Mouse (Mus musculus): ENCODE results near the gene Tent4b. TPM values are rescaled to one million over a fixed set of nuclear protein-coding genes. Genes with fewer than 3 reads are reported as not detected.
A peak's percentile ranks its signal among the peaks of the same experiment; 100 is the strongest.

Tent4b gene
- total and polyA plus RNA-seq, 2 experiments from 2014 or later = 3.8 to 12.4 TPM

DNA sequence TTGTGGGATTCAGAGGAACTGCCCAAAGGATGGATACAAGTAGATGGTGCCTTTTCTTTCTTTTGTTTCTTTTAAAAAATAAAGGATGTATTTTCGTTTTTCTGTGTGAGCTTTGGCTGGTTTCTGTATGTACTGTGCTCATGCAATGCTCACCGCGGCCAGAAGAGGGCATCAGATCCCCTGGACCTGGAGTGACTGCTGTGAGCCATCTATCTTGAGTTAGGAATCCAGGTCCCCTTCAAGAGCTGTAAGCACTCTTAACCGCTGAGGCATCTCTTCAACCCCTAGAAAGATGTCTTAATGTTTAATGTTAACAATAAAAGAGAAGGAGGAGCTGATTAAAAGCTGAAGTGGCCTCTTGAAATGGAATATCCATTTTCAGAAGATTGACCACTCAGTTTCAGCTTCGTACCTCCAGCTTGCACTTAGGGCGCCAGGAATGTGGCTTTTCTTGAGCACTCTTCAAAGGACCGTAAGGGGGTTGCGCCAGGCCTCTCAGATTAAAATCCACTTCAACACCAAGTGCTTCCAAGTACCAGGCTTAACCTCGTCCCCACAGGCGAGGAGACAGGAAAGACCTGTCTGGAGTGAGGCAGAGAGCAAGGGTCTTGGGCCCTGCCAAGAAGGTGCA is 67.3 kb downstream of the Tent4b start:
- TF ChIP-seq EP300 (IDR thresholded peaks at IDR 0.05; ENCODE audit: low read depth) (no peak), CTCF (IDR thresholded peaks at IDR 0.05; ENCODE audit: low read depth) (peak; percentile 89)
- no peaks in the 10 kb centered on the region for H3K27me3 ChIP-seq (ENCODE audit: control insufficient read depth, insufficient read depth, low read length)
- H3K36me3 ChIP-seq (replicated peaks; ENCODE audit: control insufficient read depth, insufficient read depth, low read length) = no peaks in the 10 kb centered on the region
- H3K9me3 ChIP-seq (replicated peaks; ENCODE audit: control insufficient read depth, low read length) = no peaks in the 10 kb centered on the region
- 31% methylated on average over 10 of the region's 10 CpGs for WGBS
- H3K4me1 ChIP-seq (ENCODE audit: control insufficient read depth, insufficient read depth) = no peaks in the 10 kb centered on the region
- no peak overlapping the region for H3K9ac ChIP-seq (replicated peaks; ENCODE audit: low read depth, low read length)
- H3K4me2 ChIP-seq (ENCODE audit: low read depth, low read length) = no peak overlapping the region
- DNase-seq (ENCODE audit: low spot score) = peak; percentile 61
- H3K27ac ChIP-seq (ENCODE audit: low read depth) = no peak overlapping the region
- H3K4me3 ChIP-seq (ENCODE audit: low read depth, low read length) = no peak overlapping the region
- no peak for ATAC-seq (ENCODE audit: insufficient read depth, low read depth)

- TF ChIP-seq EP300 (IDR thresholded peaks at IDR 0.05; ENCODE audit: low read depth) (no peak), CTCF (IDR thresholded peaks at IDR 0.05; ENCODE audit: low read depth) (no peak)
- no peak overlapping the region for H3K27ac ChIP-seq (ENCODE audit: low read depth)
- H3K9ac ChIP-seq (replicated peaks; ENCODE audit: low read depth, low read length) = no peak overlapping the region
- H3K9me3 ChIP-seq (replicated peaks; ENCODE audit: control insufficient read depth, low read length) = no peaks in the 10 kb centered on the region
- no peaks in the 10 kb centered on the region for H3K36me3 ChIP-seq (replicated peaks; ENCODE audit: control insufficient read depth, insufficient read depth, low read length)
- 71% methylated on average over 14 of the region's 14 CpGs for WGBS
- H3K27me3 ChIP-seq (ENCODE audit: control insufficient read depth, insufficient read depth, low read length) = no peaks in the 10 kb centered on the region
- no peak overlapping the region for H3K4me3 ChIP-seq (ENCODE audit: low read depth, low read length)
- H3K4me2 ChIP-seq (ENCODE audit: low read depth, low read length) = no peak overlapping the region
- H3K4me1 ChIP-seq (ENCODE audit: control insufficient read depth, insufficient read depth) = 0 out of 2 replicates have a peak, but pooled peaks cover under 1% of the 10 kb centered on the region
- ATAC-seq (ENCODE audit: insufficient read depth, low read depth) (no peak), DNase-seq (ENCODE audit: low spot score) (no peak)
These were observed 67.9 kb downstream of the Tent4b start for GRCm38 (mm10) chr8:88266801-88267403.

DNA sequence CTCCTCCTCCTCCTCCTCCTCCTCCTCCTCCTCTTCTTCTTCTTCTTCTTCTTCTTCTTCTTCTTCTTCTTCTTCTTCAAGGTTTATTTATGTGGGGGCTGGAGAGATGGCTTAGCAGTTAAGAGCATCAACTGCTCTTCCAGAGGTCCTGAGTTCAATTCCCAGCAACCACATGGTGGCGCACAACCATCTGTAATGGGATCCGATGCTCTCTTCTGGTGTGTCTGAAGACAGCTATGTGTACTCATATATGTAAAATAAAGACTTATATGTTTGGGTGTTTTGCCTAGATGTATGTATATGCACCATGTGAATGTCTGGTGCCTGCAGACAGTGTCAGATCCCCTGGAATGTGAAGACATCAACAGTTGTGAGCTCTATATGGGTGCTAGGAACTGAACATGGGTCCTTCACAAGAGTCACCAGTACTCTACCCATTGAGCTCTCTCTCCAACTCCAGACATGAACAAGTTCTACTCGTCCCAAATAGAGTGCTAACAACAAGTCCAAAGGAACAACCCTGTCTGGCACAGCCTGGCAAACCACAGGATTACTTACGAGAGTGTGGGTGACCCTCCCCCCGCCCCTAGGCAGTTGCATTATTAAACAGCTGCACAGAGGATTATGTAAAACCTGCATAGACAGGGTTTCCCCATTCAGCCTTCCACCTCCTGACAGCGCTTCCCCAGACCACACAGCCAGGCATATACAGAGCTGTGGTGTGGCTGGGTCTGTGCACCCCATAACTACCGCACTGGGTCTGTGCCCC is 70.3 kb downstream of the Tent4b start:
- Histone ChIP-seq H3K4me1 (ENCODE audit: control insufficient read depth, insufficient read depth) (peaks cover 11% of the 10 kb centered on the region), H3K9me3 (replicated peaks; ENCODE audit: control insufficient read depth, low read length) (no peaks in the 10 kb centered on the region), H3K4me3 (ENCODE audit: low read depth, low read length) (no peak overlapping the region), H3K9ac (replicated peaks; ENCODE audit: low read depth, low read length) (no peak overlapping the region), H3K27me3 (ENCODE audit: control insufficient read depth, insufficient read depth, low read length) (peaks cover 6% of the 10 kb centered on the region; the same call in 1 of the 2 replicates), H3K36me3 (replicated peaks; ENCODE audit: control insufficient read depth, insufficient read depth, low read length) (no peaks in the 10 kb centered on the region), H3K27ac (ENCODE audit: low read depth) (no peak overlapping the region), H3K4me2 (ENCODE audit: low read depth, low read length) (no peak overlapping the region)
- DNase-seq (ENCODE audit: low spot score) (no peak), ATAC-seq (ENCODE audit: insufficient read depth, low read depth) (no peak)
- TF ChIP-seq EP300 (IDR thresholded peaks at IDR 0.05; ENCODE audit: low read depth) (no peak), CTCF (IDR thresholded peaks at IDR 0.05; ENCODE audit: low read depth) (no peak)
- 64% methylated on average over 7 of the region's 7 CpGs for WGBS

DNA sequence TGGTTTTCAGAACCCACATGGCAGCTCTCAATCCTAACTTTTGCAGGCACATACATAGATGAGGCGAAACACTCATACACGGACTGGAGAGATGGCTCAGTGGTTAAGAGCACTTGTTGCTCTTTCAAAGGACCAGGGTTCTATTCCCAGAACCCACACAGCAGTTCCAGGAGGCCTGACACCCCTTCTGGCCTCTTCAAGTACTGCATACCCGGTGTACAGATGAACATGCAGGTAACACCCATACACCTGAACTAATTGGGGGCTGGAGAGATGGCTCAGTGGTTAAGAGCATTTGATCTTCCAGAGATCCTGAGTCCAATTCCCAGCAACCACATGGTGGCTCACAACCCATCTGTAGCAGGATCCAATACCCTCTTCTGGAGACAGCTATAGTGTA is 71.1 kb downstream of the Tent4b start:
- Histone ChIP-seq H3K4me3 (ENCODE audit: low read depth, low read length) (no peak overlapping the region), H3K9ac (replicated peaks; ENCODE audit: low read depth, low read length) (no peak overlapping the region), H3K27ac (ENCODE audit: low read depth) (no peak overlapping the region), H3K4me2 (ENCODE audit: low read depth, low read length) (no peak overlapping the region), H3K4me1 (ENCODE audit: control insufficient read depth, insufficient read depth) (peaks cover 11% of the 10 kb centered on the region), H3K36me3 (replicated peaks; ENCODE audit: control insufficient read depth, insufficient read depth, low read length) (no peaks in the 10 kb centered on the region), H3K27me3 (ENCODE audit: control insufficient read depth, insufficient read depth, low read length) (peaks cover 6% of the 10 kb centered on the region; the same call in 1 of the 2 replicates), H3K9me3 (replicated peaks; ENCODE audit: control insufficient read depth, low read length) (no peaks in the 10 kb centered on the region)
- DNase-seq (ENCODE audit: low spot score) (no peak), ATAC-seq (ENCODE audit: insufficient read depth, low read depth) (no peak)
- WGBS = 68% methylated on average over 3 of the region's 3 CpGs
- TF ChIP-seq CTCF (IDR thresholded peaks at IDR 0.05; ENCODE audit: low read depth) = no peak
- TF ChIP-seq EP300 (IDR thresholded peaks at IDR 0.05; ENCODE audit: low read depth) = no peak

DNA sequence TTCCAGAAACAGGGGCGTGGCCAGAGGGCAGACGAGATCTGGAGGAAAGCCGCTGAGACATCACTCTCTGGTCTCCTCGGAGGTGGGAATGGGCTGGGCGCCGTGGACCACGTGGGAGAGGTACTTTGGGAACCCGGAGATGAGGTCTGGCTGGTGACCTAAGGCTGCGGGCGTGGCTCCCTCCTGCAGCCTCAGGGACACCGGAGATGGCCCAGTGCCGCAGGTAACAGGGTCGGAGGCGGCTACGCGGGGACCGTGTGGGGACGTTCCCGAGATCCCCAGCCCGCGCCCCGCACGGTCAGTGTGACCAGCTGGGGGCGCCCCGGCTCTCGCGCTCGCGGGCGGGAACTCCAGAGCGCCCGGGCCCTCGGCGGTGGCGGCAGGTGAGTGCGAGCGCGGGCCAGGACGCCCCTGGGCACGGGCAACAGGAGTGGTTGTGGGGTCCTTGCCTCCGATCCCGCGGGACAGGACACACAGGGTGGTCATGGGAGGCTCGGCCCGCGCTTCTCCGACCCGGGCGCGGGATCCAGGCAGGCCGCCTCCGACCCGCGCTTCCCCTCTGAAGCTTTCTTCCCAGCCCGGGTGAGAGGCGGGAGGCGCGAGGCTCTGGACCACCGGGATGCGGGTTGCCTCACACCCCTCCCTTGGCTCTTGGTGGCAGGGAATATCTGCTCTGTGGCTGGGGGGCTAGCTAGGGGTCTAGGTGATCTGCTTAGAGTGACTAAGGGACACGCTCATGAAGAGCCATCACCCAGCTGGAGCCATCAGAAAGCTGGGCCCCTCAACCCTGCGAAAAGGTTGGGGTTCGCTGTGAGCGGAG is 73.4 kb downstream of the Tent4b start, which contains the start of gene Adcy7:
Gene Adcy7 (plus strand): TSS at position 173 of the 820 bp plus-strand sequence.
- Histone ChIP-seq H3K36me3 (replicated peaks; ENCODE audit: control insufficient read depth, insufficient read depth, low read length) (no peaks in the 10 kb centered on the region), H3K27me3 (ENCODE audit: control insufficient read depth, insufficient read depth, low read length) (peaks cover 10% of the 10 kb centered on the region; the same call in 1 of the 2 replicates), H3K9me3 (replicated peaks; ENCODE audit: control insufficient read depth, low read length) (no peaks in the 10 kb centered on the region), H3K27ac (ENCODE audit: low read depth) (no peak within 1 kb of the TSS), H3K4me3 (ENCODE audit: low read depth, low read length) (peak within 1 kb of the TSS; percentile 33), H3K9ac (replicated peaks; ENCODE audit: low read depth, low read length) (peak within 1 kb of the TSS; percentile 28; the same call in 1 of the 2 replicates), H3K4me1 (ENCODE audit: control insufficient read depth, insufficient read depth) (peaks cover 11% of the 10 kb centered on the region), H3K4me2 (ENCODE audit: low read depth, low read length) (peak within 1 kb of the TSS; percentile 81)
- 4% methylated on average over 43 of the region's 64 CpGs for WGBS
- DNase-seq (ENCODE audit: low spot score) = no peak
- ATAC-seq (ENCODE audit: insufficient read depth, low read depth) = peak; percentile 40; the same call in 1 of the 2 replicates
- TF ChIP-seq EP300 (IDR thresholded peaks at IDR 0.05; ENCODE audit: low read depth) (no peak), CTCF (IDR thresholded peaks at IDR 0.05; ENCODE audit: low read depth) (peak; percentile 29)
